Mouse (Mus musculus): ENCODE measurements around the gene Nrap. TPM values are rescaled to one million over a fixed set of nuclear protein-coding genes. Genes with fewer than 3 reads are reported as not detected.

Nrap gene
- polyA plus RNA-seq, 1 experiment: not detected

DNA sequence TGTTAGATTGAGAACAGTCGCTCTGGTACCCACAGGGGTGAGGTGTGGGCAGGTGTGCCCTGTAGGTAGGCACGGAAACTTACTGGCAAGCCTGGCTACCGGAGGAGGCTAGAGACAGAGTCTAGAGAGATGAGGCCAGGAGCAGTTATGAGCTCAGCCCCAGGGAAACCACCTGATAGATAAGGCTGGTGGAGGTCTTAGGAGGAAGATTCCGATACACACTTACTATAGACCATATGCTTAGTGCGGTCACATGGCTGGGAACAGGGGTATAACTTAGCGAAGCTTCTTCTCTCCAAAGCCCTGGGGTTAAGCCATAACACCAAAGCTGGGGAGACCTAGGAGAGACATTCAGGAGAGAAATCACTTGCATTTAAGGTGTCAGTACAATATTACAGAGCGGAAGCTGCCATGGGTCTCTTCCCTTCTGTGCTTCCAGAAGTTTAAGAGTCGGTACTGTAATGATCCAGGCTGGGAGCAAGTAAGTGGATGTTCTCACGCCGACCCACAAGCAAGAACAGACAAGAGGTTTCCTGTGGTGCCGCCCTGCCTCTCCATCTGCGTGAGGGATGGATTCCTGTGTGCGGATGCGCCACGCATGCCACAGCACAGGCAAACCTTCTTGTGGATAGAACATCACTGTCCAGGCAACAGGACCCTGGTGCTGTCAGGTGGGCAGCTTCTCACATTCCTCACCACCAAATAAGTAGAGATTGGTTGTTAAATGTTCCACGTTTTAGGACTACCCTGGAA is 5.5 kb upstream of the Nrap start:
- Histone ChIP-seq H3K4me3 (ENCODE audit: low read depth, low read length) (no peak overlapping the region), H3K9me3 (replicated peaks; ENCODE audit: control insufficient read depth, insufficient read depth, low read length, poor library complexity, severe bottlenecking) (no peaks in the 10 kb centered on the region), H3K27ac (ENCODE audit: insufficient read depth, low read length) (no peak overlapping the region), H3K27me3 (ENCODE audit: control insufficient read depth, insufficient read depth, low read length, poor library complexity, severe bottlenecking) (peaks cover 4% of the 10 kb centered on the region; the same call in 1 of the 2 replicates), H3K9ac (ENCODE audit: low read depth, poor library complexity, severe bottlenecking) (no peak overlapping the region), H3K4me1 (ENCODE audit: control insufficient read depth, insufficient read depth, low read length) (peaks cover 2% of the 10 kb centered on the region), H3K36me3 (ENCODE audit: control insufficient read depth, insufficient read depth, low read length, poor library complexity, severe bottlenecking) (no peaks in the 10 kb centered on the region)
- TF ChIP-seq POLR2A (IDR thresholded peaks at IDR 0.05; ENCODE audit: insufficient read depth, low read length) (no peak), EP300 (IDR thresholded peaks at IDR 0.05; ENCODE audit: insufficient read depth, low read depth, low read length) (no peak), CTCF (IDR thresholded peaks at IDR 0.05; ENCODE audit: low read depth, low read length) (no peak)

DNA sequence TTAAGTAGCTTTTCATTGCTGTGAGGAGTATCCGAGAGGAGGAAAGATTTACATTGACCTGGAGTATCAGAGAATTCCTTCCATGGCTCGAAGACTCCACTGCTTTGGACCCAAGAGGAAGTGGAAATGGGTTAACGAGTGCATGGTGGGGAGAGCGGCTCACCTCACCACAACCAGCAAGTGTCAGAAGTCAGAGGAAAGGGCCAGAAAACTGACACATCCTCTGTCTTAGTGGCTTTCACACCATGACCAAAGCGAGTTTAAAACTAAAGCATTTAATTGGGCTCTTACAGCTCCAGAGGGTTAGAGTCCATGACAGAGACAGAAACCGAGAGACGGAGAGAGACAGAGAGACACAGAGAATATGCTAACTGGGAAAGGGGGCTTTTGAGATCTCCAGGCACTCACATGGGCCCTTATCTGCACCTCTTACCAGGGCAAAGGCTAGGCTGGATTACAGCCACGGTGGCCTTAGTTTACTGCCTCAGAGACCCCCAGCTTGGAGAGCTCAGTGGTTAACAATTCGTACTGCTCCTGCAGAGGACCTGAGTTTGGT is 3.6 kb upstream of the Nrap start:
- Histone ChIP-seq H3K4me3 (ENCODE audit: low read depth, low read length) (no peak overlapping the region), H3K9me3 (replicated peaks; ENCODE audit: control insufficient read depth, insufficient read depth, low read length, poor library complexity, severe bottlenecking) (no peaks in the 10 kb centered on the region), H3K9ac (ENCODE audit: low read depth, poor library complexity, severe bottlenecking) (no peak overlapping the region), H3K36me3 (ENCODE audit: control insufficient read depth, insufficient read depth, low read length, poor library complexity, severe bottlenecking) (no peaks in the 10 kb centered on the region), H3K4me1 (ENCODE audit: control insufficient read depth, insufficient read depth, low read length) (peaks cover 2% of the 10 kb centered on the region), H3K27ac (ENCODE audit: insufficient read depth, low read length) (no peak overlapping the region), H3K27me3 (ENCODE audit: control insufficient read depth, insufficient read depth, low read length, poor library complexity, severe bottlenecking) (peaks cover 4% of the 10 kb centered on the region; the same call in 1 of the 2 replicates)
- TF ChIP-seq EP300 (IDR thresholded peaks at IDR 0.05; ENCODE audit: insufficient read depth, low read depth, low read length): no peak
- TF ChIP-seq CTCF (IDR thresholded peaks at IDR 0.05; ENCODE audit: low read depth, low read length): no peak
- TF ChIP-seq POLR2A (IDR thresholded peaks at IDR 0.05; ENCODE audit: insufficient read depth, low read length): no peak

DNA sequence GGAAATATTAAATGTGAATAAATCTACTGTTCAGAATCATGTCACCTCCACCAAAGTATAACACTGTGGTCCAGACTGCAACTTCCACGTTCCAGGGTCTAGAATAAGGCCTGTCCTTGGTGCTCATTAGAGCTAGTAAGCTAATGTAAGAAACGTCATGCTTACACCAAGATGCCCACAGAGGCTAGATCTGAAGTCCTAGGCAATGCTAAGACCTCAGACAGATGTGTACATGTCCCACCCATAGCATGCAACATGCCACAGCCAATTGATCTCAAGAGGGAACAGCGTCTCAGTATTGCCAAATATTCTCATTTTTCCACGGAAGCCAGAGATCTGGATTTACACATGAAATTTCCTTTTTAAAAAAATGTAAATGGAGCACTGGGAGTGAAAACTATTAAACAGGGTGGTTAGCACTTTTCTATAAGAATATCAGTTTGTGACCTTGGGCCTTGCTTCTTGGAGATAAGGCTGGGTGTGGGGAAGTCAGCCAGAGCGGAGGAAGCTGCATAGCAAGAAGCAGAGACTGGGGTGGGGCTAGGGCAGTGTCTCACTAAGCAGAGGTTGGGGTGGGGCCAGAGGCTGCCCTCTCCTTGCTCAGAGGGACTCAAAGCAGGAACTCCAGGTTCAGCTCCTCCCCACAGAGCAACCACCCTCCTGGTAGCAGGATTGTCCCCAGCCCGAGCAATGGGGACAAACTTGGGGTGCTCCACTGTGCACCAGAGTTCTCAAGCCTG is 1.6 kb upstream of the Nrap start:
- no peak overlapping the region for H3K4me3 ChIP-seq (ENCODE audit: low read depth, low read length)
- H3K9ac ChIP-seq (ENCODE audit: low read depth, poor library complexity, severe bottlenecking): no peak overlapping the region
- TF ChIP-seq EP300 (IDR thresholded peaks at IDR 0.05; ENCODE audit: insufficient read depth, low read depth, low read length) (no peak), POLR2A (IDR thresholded peaks at IDR 0.05; ENCODE audit: insufficient read depth, low read length) (no peak), CTCF (IDR thresholded peaks at IDR 0.05; ENCODE audit: low read depth, low read length) (no peak)
- H3K27me3 ChIP-seq (ENCODE audit: control insufficient read depth, insufficient read depth, low read length, poor library complexity, severe bottlenecking): peaks cover 4% of the 10 kb centered on the region; the same call in 1 of the 2 replicates
- no peaks in the 10 kb centered on the region for H3K4me1 ChIP-seq (ENCODE audit: control insufficient read depth, insufficient read depth, low read length)
- no peaks in the 10 kb centered on the region for H3K9me3 ChIP-seq (replicated peaks; ENCODE audit: control insufficient read depth, insufficient read depth, low read length, poor library complexity, severe bottlenecking)
- no peaks in the 10 kb centered on the region for H3K36me3 ChIP-seq (ENCODE audit: control insufficient read depth, insufficient read depth, low read length, poor library complexity, severe bottlenecking)
- no peak overlapping the region for H3K27ac ChIP-seq (ENCODE audit: insufficient read depth, low read length)

DNA sequence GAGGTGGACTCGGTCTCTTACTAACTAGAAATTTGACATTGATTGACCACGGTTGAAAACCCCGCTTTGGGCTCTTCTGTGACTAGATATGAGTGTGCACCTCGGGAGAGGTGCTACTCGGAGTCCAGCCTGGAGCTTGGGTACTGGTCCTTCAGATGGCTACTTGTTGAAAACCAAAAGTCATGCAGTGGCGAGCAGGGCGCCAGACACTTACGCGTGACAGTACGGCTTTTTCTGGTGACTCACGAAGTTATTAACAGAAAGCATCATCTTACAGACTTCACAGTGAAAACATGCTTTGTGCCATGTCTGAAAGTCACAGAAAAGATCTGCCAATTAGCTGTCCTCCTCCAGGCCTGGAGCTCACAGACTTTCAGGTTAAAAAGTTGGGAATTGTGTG is 661 bp downstream of the Nrap start:
- Histone ChIP-seq H3K9ac (ENCODE audit: low read depth, poor library complexity, severe bottlenecking) (no peak overlapping the region), H3K27ac (ENCODE audit: insufficient read depth, low read length) (no peak overlapping the region), H3K4me1 (ENCODE audit: control insufficient read depth, insufficient read depth, low read length) (no peaks in the 10 kb centered on the region), H3K4me3 (ENCODE audit: low read depth, low read length) (no peak overlapping the region), H3K27me3 (ENCODE audit: control insufficient read depth, insufficient read depth, low read length, poor library complexity, severe bottlenecking) (no peaks in the 10 kb centered on the region), H3K9me3 (replicated peaks; ENCODE audit: control insufficient read depth, insufficient read depth, low read length, poor library complexity, severe bottlenecking) (no peaks in the 10 kb centered on the region), H3K36me3 (ENCODE audit: control insufficient read depth, insufficient read depth, low read length, poor library complexity, severe bottlenecking) (no peaks in the 10 kb centered on the region)
- TF ChIP-seq EP300 (IDR thresholded peaks at IDR 0.05; ENCODE audit: insufficient read depth, low read depth, low read length): no peak
- TF ChIP-seq POLR2A (IDR thresholded peaks at IDR 0.05; ENCODE audit: insufficient read depth, low read length): no peak

DNA sequence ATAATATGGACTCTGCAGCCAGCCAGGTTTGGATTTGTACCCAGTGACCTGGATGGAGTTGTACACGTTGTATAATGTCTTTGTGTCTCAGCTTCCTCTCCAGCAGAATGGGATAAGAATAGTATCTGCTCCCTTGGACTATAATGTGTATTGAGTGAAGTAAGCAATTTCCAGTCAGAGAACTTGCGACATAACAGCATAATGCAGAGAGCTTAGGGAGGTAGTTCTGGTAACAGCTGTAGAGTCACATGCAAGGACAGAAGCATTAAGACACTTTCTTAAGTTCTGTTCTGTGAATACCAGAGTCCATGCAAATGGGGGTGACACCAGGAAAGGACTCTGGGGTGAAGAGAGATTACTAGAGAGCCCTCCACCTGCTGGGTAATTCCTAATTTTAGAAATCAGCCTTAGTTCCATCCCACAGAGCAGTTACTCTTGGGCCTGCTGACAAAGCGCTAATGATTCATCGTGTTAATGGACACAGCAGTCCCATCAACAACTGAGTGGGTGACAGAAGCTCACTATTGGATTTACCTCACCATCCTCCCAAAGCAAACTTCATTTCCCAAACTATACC is 2.0 kb downstream of the Nrap start:
- Histone ChIP-seq H3K27ac (ENCODE audit: insufficient read depth, low read length) (no peak overlapping the region), H3K9ac (ENCODE audit: low read depth, poor library complexity, severe bottlenecking) (no peak overlapping the region), H3K9me3 (replicated peaks; ENCODE audit: control insufficient read depth, insufficient read depth, low read length, poor library complexity, severe bottlenecking) (no peaks in the 10 kb centered on the region), H3K4me1 (ENCODE audit: control insufficient read depth, insufficient read depth, low read length) (no peaks in the 10 kb centered on the region), H3K27me3 (ENCODE audit: control insufficient read depth, insufficient read depth, low read length, poor library complexity, severe bottlenecking) (no peaks in the 10 kb centered on the region), H3K36me3 (ENCODE audit: control insufficient read depth, insufficient read depth, low read length, poor library complexity, severe bottlenecking) (no peaks in the 10 kb centered on the region), H3K4me3 (ENCODE audit: low read depth, low read length) (no peak overlapping the region)
- TF ChIP-seq CTCF (IDR thresholded peaks at IDR 0.05; ENCODE audit: low read depth, low read length): no peak
- no peak for TF ChIP-seq POLR2A (IDR thresholded peaks at IDR 0.05; ENCODE audit: insufficient read depth, low read length)
- TF ChIP-seq EP300 (IDR thresholded peaks at IDR 0.05; ENCODE audit: insufficient read depth, low read depth, low read length): no peak
